Mouse (Mus musculus): ENCODE results near the gene Drd2.

Drd2 gene

DNA sequence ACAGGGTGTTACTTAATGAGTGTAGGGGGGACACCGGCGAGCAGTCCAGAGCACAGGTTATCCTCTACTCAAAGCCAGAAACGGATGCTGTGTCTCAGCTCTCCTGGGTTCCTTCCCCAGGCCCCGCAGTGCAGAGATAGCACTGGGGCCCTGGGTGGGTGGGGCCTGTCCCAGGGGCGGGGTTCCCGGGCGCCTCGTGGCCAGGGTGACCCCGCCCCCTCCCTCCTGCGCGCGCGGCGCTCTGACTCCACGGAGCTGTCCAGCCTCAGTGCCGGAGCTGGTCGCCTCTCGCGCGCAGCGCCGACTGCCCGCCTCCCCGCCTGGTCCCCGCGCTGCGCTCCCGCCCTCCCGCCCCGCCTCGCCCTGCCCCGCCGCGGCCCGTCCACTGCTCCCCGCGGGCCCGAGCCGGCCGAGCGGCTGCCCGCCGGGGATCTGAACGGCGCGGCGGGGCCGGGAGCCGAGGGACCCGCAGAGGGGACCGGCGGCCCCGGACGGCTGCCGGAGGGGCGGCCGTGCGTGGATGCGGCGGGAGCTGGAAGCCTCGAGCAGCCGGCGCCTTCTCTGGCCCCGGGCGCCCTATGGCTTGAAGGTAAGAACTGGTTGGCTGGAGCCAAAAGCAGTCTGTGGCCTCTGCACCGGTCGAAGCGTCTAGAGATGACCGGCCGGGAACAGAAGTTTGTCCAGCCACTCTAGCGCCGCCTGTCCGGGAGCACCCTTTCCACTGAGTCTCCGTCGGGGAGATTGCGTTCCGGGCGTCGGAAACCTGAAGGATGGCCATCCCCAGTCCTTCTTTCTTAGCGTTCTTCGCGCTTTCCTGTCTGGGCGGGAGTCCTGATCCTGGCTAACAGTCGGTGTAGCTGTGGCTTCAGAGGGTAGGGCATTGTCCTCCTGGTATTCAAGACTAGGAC lies at the start of gene Drd2:
Gene Drd2 (plus strand): TSS at position 492 of the 908 bp plus-strand sequence.
- no peak for DNase-seq (ENCODE audit: low spot score in 2 of 2)

- DNase-seq (ENCODE audit: low spot score in 2 of 2): no peak
Measured at GRCm38 (mm10) chr9:49295101-49295500, 45.3 kb upstream of the Drd2 start.

DNA sequence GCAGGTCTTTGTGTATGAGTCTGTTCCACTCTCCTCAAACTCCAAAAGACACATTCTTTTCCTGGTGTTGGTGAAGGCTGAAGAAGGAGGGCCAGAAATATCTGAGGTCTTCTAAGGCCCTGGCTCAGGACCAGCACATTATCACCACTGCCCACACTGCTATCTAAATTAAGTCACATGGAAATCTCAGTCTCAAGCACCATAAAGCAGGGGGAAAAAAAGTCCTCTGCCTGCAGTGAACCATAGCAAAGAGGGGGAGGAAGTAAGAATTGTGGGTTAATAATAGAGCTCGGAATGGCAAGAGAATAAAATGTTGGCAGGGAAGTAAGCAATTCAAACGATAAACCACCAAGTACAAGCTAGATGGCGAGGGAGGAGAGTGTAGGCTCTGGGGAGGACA lies 32.9 kb upstream of the Drd2 start:
- DNase-seq (ENCODE audit: low spot score in 2 of 2): no peak

- DNase-seq (ENCODE audit: low spot score in 2 of 2): no peak
Measured at GRCm38 (mm10) chr9:49310821-49311220, 29.6 kb upstream of the Drd2 start.

DNA sequence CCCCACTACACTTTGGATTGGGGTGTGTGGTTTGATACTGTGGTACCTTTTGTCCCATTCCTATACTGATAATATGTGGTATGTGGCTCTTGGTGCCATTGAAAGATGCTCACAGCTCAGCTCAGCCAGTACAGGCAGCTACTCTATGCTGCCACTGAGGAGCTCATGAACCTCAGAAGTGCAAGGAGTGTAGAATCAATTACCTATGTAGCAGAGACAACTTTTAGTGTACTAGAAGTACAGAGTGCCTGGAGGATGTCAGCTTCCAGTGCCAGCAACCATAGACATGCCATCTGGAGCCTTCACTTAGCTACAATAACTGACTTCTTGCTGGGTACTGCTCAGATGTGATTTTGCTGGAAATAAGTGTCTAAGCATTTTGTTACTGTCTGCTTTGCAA lies 21.8 kb upstream of the Drd2 start:
- DNase-seq (ENCODE audit: low spot score in 2 of 2): no peak

DNA sequence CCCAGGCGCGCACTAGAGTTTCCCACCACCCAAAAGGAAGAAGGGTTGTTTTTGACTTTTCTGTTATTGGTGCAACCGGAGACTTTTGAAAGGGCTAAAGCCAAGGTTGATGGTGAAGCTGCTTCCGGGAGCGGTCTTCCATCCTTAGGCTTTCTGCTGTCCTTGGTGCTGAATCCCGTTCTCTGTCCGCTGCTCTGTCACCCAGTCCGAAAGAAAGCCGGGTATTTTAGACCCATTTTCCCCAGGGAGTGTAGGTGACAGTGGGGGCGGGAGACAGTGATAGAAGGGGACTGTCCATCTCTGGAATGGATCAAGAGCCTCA lies 578 bp downstream of the Drd2 start:
- no peak for DNase-seq (ENCODE audit: low spot score in 2 of 2)

GRCm38 (mm10) chr9:49365763-49366162 lies 25.3 kb downstream of the Drd2 start:
- no peak for DNase-seq (ENCODE audit: low spot score in 2 of 2)

- no peak for DNase-seq (ENCODE audit: low spot score in 2 of 2)
Measured at GRCm38 (mm10) chr9:49373946-49374345, 33.5 kb downstream of the Drd2 start.

- DNase-seq (ENCODE audit: low spot score in 2 of 2): no peak
Measured at GRCm38 (mm10) chr9:49379962-49380361, 39.5 kb downstream of the Drd2 start.

GRCm38 (mm10) chr9:49384041-49384440 lies 43.6 kb downstream of the Drd2 start:
- DNase-seq (ENCODE audit: low spot score in 2 of 2): no peak

- no peak for DNase-seq (ENCODE audit: low spot score in 2 of 2)
Measured at GRCm38 (mm10) chr9:49384855-49385254, 44.4 kb downstream of the Drd2 start.

- DNase-seq (ENCODE audit: low spot score in 2 of 2): no peak
Measured at GRCm38 (mm10) chr9:49385301-49385700, 44.9 kb downstream of the Drd2 start.

DNA sequence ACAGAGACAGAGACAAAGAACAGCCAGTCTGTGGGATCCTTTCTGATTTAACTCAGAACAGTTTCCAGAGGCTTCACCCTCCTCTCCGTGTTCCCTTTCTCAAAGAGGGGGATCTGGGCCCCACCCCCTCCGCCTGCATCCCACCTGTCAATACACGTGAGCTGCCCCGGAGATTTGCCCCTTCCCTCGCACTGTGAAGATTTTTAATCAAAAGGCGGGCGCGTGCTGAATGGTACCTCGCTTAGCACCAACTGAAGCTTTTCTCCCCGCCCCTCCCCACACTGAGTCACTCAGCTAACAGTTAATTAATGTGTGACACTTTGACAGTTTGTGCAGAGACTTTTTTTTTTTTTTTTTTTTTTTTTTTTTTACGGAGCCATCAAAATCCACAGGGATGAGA lies 45.7 kb downstream of the Drd2 start:
- no peak for DNase-seq (ENCODE audit: low spot score in 2 of 2)

DNA sequence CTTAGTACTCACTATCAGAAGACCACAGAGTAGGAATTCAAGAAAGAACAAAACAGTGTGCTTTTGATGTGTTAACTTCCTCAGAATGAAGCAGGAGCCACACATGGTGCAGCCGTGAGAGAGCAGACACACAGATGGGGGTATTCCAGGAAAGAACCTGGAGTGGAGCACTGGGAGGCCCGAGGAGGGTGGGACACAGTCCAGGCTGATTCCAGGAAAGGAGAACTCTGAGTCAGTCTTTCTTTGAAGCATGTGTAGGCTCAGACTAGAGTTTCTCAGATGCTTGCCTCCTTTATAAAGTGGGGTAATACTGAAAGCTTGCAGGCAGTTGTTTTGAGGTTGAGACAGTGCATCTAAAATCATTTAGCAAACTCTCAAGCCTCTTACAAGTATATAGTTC lies 51.8 kb downstream of the Drd2 start:
- DNase-seq (ENCODE audit: low spot score in 2 of 2): no peak

- no peak for DNase-seq (ENCODE audit: low spot score in 2 of 2)
Measured at GRCm38 (mm10) chr9:49396006-49396405, 55.6 kb downstream of the Drd2 start.

- DNase-seq (ENCODE audit: low spot score in 2 of 2): no peak
Measured at GRCm38 (mm10) chr9:49403711-49404110, 63.3 kb downstream of the Drd2 start.

DNA sequence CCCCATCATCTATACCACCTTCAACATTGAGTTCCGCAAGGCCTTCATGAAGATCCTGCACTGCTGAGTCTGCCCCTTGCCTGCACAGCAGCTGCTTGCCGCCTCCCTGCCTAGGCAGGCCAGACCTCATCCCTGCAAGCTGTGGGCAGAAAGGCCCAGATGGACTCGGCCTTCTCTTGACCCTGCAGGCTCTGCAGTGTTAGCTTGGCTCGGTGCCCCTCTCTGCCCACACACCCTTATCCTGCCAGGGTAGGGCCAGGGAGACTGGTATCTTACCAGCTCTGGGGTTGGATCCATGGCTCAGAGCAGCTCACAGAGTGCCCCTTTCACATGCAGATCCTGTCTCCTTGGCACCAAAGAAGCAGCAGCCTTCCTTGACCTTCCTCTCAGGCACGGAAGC lies 66.6 kb downstream of the Drd2 start:
- DNase-seq (ENCODE audit: low spot score in 2 of 2): no peak

- DNase-seq (ENCODE audit: low spot score in 2 of 2): no peak
Measured at GRCm38 (mm10) chr9:49410621-49411020, 70.2 kb downstream of the Drd2 start.

DNA sequence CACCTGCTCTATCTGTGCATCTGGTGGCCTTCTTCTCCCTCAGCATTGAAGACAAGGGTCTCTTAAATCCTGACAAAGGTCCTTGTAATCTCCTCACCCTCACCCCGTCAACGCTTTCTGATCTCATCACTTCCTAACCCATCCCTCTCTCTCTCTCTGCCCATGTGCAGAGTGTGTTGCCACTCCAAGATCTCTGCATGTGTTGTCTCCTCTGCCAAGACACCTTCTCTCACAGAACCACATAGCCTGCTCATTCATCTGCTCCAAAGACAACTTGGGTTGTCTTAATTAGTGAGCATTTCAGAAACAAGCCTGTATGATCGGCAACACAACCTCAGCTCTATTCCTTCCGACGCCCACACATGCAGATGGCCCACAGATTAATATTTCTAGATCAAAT lies 83.4 kb downstream of the Drd2 start:
- DNase-seq (ENCODE audit: low spot score in 2 of 2): no peak

DNA sequence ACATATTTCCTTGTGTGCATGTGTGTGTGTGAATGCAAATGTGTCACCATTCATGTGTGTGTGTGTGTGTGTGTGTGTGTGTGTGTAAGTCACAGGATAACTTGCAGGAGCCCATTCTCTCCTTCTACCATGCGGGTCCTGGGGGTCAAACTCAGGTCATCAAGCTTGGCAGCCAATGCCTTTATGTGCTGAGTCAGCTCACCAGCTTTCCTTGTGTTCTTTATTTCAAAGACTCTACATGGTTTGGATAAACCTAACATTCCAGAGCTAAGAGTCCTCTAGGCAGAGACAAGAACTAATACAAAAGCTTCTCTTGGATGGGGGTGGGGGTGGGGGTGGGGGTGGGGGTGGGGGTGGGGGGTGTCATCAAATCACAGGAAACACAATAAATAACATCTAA lies 85.2 kb downstream of the Drd2 start:
- no peak for DNase-seq (ENCODE audit: low spot score in 2 of 2)

GRCm38 (mm10) chr9:49426921-49427320 lies 86.5 kb downstream of the Drd2 start, which contains the start of gene Ankk1:
Gene Ankk1, minus strand, starts transcription at chr9:49427021.
- no peak for DNase-seq (ENCODE audit: low spot score in 2 of 2)

- DNase-seq (ENCODE audit: low spot score in 2 of 2): no peak
Measured at GRCm38 (mm10) chr9:49427478-49427877, 87.1 kb downstream of the Drd2 start.

DNA sequence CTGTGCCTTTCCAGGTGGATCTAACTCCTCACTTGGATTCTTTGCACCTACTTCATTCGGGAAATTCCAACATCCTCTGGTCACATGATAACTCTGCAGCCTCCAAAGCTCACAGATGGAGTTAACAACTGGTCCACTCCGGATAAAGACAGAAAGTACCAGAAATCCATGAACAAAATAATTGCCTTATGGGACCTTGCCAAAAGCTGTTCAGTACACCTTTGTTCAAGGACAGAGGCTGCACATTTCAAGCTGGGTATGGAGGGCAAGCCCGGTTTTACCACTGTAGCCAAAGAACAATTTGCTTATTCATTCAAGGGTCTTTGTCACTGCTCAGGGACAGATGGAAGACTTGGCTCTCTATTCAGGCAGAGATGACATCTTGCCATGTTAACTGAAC lies 102.2 kb downstream of the Drd2 start:
- DNase-seq (ENCODE audit: low spot score in 2 of 2): no peak

DNA sequence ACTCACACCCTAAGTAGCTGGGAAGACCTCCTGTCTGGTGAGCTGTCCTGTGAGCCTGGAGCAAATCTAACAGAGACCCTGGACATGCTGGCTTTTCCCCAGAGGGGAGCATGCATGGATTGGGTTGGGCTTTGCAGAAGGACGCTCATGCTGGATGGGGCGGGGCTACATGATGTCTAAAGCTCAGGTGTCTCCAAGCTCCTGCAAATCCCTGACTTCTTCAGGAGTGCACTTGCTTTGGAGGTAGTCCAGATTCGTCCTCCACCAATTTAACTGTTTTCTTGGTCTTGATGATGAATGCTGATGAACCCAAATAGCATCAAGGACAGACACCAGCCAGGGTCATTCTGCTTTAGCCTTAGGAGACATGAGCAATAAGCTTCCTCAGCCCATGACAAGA lies 110.1 kb downstream of the Drd2 start:
- DNase-seq (ENCODE audit: low spot score in 2 of 2): no peak

Data from natural killer cell, adult 2 months (primary cell).